Mouse (Mus musculus) fat pad, adult 2 months (tissue): ENCODE results near the gene Jakmip3.

ENCODE experiments used
- DNase-seq: peaks from one replicate; pipeline ENCODE4 v3.0.0-alpha.2; 2011; ENCODE audit warnings: low read depth, low spot score; ENCODE audit errors: extremely low read depth

Jakmip3 gene

DNA sequence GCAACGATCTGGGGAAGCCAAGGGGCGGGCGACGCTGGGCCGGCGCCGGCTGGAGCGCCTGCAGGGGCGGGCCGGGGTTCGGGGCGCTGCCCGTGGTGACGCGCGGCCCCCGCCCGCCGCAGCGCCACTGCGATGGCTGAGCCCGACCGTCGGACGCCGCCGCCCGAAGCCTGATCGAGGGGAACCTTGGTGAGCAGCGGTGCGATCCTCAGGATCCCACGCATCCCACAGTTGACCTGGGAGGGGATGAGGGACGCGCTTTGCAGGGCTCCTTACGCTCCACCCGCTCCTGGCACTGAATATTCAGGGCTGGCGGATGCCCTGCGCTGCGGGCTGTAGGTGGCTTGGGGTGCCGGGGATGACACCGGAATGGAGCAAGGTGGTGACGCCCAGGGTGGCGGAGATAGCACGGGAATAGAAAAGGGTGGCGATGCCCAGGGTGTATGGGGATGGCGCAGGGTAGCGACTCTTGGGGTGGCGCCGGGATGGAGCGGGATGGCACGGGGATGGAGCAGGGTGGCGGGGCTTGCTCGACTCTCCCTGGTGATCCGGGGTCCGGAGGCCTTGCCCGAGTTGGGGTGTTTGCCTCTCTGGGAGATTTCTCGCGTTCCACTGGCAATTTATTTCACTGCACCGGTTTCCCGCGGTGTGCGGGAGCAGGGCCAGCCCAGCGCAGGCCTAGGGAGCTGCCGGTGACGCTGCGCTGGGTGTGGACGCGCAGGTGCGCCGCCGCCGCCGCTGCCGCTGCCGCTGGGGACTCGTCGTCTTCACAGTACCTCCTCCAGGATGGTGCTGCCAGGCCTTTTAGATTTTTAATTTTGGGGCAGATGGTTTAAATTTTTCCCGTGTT, at the start of gene Jakmip3:
Gene Jakmip3 (plus strand): TSS at position 119 of the 850 bp plus-strand sequence.
- no peak for DNase-seq

- DNase-seq: no peak
These were observed 42.4 kb upstream of the Jakmip3 start for GRCm38 (mm10) chr7:138898122-138898521.

- no peak for DNase-seq
These were observed 41.8 kb upstream of the Jakmip3 start for GRCm38 (mm10) chr7:138898743-138899142.

GRCm38 (mm10) chr7:138903886-138904435, 36.6 kb upstream of the Jakmip3 start:
- no peak for DNase-seq

- DNase-seq: no peak
These were observed 34.1 kb upstream of the Jakmip3 start for GRCm38 (mm10) chr7:138906441-138906840.

DNA sequence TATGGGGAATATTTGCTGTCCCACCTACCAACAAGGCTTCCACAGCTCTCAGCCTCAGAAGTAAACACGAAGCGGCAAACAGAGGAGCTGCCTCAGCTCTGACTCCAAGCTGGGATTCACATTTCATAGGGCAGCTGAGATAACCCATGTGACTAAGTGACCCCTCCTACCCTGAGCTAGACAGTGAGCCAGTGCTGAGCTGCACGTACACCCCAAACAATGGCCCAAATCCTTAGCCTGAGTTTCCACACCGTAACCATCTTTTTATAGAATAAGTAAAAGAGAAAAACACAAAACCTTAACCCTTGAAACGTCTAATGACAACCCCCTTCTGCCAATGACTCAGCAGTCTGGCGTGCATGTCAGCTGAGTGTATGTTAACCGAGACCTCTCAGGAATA, 33.5 kb upstream of the Jakmip3 start:
- no peak for DNase-seq

DNA sequence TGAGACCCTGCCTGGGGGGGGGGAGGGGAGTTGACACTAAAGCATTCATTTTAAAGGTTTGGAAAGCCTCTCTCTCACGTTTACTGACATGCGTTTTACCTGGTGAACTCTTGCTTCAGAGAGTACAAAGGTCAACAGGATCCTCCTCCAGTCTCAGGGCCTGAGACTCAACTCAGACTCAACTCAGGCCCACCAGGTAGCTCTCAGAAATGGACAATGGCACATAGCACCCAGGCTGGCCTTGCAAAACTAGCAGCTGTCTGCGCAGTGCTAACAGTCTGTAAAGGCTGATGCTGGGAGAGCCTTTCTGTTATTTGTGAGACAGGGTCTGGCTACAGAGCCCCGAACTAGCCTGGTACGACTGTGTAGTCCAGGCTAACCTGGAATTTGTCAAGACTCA, 32.6 kb upstream of the Jakmip3 start:
- DNase-seq: no peak

GRCm38 (mm10) chr7:138908768-138909276, 31.7 kb upstream of the Jakmip3 start:
- DNase-seq: no peak

- no peak for DNase-seq
These were observed 31.0 kb upstream of the Jakmip3 start, which contains the start of gene Bnip3 for GRCm38 (mm10) chr7:138909277-138910192. Bnip3 (minus strand) TSS chr7:138909519.

- DNase-seq: no peak
These were observed 30.4 kb upstream of the Jakmip3 start for GRCm38 (mm10) chr7:138910193-138910562.

GRCm38 (mm10) chr7:138913616-138914015, 26.9 kb upstream of the Jakmip3 start:
- no peak for DNase-seq

GRCm38 (mm10) chr7:138919156-138919944, 21.2 kb upstream of the Jakmip3 start:
- peak; percentile 26 for DNase-seq

DNA sequence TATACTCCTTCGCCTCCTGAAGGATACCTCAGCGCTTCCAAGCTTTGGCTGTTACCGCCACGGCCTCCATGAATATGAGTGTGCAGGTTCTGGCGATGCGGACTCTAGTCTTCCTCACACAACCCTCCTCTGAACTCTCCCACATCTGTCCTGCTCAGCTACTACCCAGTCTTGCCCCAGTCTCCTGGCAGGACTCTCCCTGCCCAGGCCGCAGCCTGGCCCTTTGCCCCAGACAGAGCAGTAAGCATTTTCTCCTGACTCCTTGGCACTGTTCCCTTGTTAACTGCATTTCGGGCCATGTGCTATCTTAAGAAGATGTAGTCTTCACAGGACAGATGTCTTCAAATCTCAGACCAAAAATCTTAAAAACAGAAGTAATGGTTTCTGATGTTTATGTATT, 18.9 kb upstream of the Jakmip3 start:
- DNase-seq: no peak

GRCm38 (mm10) chr7:138923756-138924425, 16.6 kb upstream of the Jakmip3 start:
- no peak for DNase-seq

DNA sequence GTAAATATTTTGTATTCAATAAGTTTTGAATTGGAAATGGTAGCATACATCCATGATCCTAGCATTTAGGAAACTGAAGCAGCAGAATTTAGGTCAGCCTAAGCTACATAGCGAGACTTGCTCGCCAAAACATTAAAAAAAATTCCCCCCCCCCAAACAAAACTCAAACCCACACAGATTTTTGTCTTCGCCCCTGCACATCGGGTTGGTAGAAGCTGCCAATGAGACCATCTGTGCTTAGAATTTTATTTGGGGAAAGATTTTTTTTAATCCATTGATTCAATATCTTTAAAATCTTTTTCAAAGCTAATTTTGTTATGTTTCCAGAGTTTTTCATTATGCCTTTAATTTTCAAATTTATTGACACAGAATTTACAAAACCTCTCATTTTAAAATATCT, 12.1 kb upstream of the Jakmip3 start:
- no peak for DNase-seq

GRCm38 (mm10) chr7:138934523-138934922, 6.0 kb upstream of the Jakmip3 start:
- no peak for DNase-seq

- no peak for DNase-seq
These were observed 1.5 kb upstream of the Jakmip3 start for GRCm38 (mm10) chr7:138938991-138939390.

DNA sequence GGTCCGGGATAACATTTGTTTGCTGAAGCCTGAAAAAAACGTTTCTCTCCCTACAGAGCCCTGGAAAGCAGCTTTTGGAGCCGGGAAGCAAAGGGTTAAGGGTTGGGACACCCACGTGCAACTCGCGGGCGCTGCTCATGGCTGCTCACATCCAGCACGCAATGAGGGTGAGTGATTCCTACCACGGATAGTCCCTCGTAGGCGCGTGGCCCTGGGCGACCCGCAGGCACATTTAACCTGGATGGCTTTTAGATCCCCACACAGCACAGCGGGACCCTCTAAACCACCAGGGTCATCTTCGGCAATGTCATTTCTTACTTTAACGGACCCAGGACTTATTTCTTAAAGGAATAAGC, 296 bp upstream of the Jakmip3 start:
- DNase-seq: no peak

GRCm38 (mm10) chr7:138941571-138941970, 1.0 kb downstream of the Jakmip3 start:
- no peak for DNase-seq

- DNase-seq: no peak
These were observed 1.8 kb downstream of the Jakmip3 start for GRCm38 (mm10) chr7:138942301-138942700.
